Mouse (Mus musculus) R1 (cell line): Measurements from ENCODE around the gene Jazf1.
A peak's percentile ranks its signal among the peaks of the same experiment; 100 is the strongest.

Experiments used
- DNase-seq: peaks from one replicate; pipeline ENCODE4 v3.0.0-alpha.2; 2018; ENCODE audit warnings: low read depth, low spot score

The Jazf1 gene

DNA sequence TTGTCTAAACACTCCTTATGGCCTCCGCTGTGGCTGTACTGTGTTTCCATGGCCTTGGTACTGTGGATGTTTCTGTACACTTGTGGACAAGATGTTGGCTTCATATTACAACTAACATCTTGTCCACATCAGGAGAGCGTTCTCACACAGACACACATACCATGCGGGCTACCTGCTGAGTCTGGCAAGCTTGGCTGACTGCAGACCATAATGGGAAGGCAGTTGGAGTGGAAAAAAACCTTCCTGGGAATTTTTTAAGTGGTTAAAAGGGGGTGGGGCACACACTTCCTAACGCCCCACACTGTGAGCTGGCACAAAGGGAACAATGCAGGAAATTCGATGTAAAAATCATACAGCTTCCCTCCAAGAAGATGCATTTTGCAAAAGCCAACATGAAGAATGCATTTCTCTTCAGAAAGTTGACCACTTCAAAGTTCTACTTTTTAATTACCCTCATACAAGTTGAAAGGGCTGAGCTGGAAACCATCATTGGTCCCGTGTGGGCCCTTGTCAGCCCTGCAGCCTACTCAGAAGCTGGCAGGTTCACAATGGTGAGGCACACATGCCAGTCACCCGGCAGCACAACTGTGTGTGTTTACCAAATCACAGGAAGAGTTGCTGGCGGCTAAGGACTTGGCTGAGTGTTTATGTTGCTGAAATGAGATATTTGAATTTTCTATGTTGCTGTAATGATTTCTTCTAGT lies 215.9 kb downstream of the Jazf1 start:
- DNase-seq = no peak

DNA sequence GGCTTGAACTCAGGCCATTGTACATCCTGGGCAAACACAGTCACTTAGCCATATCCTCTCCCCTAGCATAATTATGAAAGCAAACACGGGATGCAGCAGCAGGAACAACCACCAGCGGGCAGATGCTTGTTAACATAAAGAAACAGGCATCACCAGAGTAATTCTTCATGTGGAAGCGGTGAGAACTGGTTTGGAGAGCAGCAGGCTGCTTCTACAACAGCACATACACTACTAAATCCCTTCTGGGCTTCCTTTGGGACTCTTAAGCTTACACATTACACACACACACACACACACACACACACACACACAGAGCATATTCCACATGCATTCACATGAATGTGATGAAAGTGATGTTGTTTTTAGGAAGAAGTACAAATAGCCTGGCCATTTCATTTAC lies 216.5 kb downstream of the Jazf1 start:
- DNase-seq = no peak

DNA sequence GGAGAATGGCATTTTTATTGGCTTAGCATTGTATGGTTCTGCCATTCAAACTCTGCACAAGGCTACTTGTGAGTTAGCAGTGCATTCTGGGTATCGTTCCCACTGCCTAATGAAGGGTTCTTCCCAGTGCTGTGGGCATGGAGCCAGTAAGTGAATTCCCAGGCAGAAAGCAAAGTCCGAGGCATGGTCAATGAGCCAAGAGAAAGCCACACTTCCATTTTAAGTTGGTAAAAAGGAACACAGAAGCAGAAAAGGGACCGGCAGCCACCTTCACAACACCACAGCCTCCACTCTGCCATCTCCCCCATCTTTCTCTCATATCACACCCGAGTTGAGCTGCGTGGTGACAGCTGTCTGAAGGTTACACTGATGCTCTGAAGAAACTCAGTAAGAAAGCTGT lies 217.4 kb downstream of the Jazf1 start:
- no peak for DNase-seq

DNA sequence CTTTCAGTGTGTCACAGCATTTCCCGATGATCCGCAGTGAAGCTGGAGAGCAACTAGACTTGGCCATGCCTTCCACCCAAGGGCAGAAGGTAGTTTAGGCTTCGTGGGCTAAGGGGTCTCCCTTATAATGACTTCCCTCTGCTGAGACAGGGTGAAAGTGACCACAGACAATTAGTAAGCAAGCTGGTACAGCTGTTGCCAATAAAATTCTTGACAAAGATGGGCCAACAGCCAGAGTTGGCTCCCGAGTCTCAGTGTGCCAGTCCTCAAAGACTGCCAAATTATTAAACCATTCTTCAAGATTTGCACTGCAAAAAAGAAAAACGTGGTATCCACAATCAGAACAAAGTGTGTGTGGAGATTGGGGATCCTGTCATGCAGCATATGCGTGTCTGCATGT lies 220.2 kb downstream of the Jazf1 start:
- DNase-seq = no peak

DNA sequence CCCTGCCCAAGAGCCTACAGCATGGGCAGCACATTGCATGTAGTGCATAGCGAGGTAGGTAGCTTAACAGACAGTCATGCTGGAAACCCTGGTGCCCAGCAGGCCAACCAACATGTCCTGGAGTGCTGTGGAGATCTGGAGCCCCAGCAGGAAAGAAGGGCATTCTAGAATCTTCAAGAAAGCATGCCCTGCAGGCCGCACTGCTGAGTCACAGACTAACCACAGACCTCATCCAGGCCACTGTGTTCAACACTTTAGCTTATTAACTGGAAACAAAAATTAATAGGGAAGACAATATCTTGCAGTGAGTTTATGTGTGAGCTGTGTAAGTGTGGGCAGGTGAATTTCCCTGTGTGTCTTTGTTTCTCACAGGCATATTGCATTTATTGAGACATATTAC lies 222.1 kb downstream of the Jazf1 start:
- no peak for DNase-seq

DNA sequence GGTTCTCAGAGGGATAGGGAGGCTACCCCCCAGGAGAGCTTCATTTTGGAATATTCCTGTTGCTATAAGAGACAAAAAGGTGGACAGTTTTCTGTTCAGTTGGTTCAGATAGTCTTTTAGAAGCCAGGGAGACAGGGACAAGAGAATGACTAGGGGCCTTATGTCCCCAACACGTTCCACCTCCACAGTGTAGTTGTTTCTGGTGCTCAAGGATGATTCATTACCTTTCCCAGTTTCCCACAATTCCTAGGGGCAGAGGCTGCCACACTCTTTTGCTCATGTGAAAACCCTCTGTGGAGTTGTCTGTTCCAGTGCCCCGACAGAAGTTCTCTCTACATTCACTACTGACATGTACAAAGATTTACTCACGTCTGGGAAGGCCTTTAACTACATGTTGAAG lies 223.7 kb downstream of the Jazf1 start:
- no peak for DNase-seq

DNA sequence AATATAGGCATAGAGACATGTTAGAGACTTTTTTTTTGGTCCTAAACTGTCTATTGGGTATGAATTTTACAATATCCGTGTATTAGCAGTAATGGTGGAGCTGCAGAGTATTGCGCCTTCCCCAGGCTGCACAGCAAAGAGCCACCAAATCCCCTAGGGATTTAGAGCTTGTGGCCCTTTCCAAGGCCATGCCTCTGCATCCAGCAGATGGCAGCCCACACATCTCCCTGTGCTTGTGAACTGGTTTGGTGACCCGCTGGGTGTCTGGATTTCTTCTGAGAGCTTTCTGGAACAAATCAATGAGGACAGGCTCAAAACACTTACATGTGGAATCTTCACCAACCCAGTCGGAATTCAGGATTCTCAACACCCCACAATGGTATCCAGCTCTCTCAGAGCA lies 225.4 kb downstream of the Jazf1 start:
- no peak for DNase-seq

DNA sequence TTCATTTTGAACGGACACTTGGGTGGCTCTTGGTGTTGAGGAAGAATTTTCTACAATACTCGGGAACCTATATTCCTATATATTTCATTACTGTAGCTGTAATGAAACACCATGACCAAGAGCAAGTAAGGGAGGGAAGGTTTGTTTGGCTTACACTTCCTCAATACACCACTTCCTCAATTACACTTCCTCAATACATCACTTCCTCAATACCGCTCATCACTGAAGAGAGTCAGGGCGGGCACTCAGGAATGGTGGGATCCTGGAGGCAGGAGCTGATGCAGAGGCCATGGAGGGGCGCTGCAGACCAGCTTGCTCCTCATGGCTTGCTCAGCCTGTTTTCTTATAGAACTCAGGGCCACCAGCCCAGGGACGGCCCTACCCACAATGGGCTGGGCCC lies 225.8 kb downstream of the Jazf1 start:
- DNase-seq = no peak

DNA sequence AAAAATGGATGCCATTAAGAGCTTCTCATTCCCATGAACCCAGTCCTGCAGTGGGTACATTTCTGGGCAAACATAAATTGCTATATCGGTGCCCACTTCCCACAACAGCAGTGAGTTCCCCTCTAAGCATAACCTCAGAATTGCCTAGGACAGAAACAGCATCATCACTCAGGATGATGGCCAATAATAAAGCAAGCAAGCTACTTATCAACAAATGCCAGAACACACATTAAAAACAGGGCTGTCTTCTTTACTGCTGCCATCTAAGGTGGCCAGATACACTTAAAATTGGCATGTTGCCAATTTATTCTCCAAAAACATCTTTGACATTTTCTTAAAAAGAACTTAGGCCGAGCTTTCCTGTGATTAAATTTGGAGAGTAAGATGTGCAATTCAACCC lies 226.8 kb downstream of the Jazf1 start:
- DNase-seq = no peak

DNA sequence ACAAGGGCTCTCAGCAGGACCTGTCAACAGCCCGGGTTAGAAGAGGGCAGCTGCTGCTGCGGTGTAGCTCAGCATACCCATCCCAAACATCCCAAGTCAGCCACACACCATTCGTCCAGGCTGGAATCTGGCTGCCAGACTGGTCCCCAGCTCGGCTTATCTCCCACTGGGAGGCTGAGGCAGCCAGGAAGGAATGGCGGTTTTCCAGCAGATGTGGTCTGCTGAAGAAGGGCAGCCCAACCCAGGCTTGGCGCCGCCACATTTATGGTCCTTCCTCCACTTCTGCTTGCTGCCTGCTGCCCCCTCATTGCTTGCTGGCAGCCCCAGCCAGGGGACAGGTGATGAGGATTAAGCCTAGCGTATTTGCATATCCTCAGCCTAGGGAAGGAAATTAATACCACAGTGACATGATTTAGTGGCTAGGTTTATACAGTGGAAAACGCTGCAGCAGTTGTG lies 227.8 kb downstream of the Jazf1 start:
- no peak for DNase-seq

DNA sequence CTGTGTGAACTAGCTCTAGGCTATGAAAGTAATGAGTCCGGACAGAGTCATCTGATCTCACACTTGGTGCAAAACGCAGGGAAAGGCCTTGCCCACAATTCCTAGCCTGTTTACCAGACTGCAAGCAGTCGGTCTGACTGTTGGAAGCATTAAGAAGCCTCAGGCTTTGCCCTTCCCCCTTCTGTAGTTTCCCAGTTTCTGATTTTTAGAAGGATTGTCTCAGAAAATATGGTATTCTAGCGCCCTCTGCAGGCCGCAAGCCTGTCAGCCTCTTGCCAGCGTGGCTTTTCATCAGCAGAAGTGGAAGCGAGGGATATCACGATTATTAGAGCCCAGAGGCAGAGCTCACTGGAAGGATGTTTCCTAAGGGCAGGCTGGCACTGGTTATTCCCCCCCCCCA lies 229.7 kb downstream of the Jazf1 start:
- DNase-seq = peak; percentile 83

DNA sequence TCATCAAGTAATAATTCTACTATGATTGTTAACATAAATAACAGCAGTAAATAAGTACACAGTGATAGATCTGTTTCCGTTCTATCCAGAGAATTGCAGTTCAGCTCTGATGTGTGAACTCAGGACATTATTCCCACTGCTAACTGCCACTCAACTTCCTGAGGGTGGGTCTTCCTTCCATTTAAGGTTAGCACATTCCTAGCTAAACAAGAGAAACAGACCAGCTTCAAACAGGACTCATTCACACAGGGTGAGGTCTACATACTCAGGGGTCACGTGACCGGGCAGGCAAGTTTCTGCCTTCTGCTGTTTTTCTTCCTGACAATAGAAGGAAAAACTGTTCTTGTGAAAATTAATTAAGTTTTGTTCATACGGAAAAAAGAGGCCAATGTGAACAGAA lies 230.6 kb downstream of the Jazf1 start:
- peak; percentile 72 for DNase-seq

DNA sequence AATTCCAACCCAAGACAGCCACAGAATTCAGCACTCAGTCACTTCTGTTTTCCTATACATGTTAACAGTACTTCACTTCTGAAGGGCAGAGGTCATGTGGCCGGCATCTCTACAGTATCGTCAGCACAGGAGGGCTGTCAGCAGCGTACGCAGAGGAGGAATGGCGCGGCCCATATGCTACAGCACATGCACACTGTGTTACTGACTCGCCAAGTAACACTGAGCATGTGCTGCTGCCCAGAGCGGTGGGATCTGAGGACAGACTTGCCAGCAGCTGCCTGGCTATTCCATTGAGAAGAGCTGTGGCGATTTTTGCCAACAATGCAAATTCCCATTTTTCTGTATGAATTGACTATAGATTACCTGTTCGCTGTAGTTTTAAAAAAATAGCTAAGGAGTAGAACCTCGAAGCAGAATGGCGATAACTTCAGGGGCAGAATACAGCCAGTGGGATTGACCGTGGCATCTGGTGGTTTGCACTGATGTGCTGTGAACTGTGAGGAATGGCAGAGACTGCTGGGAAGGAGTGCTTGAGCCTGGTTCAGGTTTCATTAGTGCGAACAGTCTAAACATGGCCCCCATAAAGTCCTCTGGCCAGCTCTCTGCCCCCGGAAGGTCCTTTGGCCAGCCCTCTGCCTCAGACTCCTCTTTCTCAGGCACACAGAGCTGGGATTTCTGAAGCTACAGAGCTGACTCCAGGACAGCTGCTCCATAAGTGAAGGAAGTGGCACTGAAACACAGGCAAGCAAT lies 232.1 kb downstream of the Jazf1 start:
- DNase-seq = no peak

DNA sequence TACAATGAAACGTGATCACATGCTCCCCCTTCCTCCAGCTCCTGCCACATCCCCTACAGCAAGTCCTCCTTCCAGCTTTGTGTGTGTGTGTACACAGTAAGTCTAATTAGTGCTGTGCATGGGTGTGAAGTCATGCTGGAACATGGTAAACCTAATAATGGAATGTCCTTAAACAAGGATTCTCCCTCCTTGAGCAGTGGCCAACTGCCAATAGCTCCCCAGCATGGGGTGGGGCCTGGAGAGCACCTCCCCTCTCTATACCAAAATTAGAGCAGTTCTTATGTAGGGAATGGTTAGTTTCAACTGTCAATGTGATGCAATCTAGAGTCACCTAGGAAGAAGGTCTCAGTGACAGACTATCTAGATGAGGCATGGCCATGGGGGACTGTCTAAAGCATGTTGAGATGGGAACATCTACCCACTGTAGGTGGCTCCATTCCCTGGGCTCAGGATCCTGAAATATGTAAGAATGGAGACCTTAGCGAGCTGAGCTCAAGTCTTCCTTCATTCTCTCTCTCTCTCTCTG lies 240.6 kb downstream of the Jazf1 start:
- no peak for DNase-seq

DNA sequence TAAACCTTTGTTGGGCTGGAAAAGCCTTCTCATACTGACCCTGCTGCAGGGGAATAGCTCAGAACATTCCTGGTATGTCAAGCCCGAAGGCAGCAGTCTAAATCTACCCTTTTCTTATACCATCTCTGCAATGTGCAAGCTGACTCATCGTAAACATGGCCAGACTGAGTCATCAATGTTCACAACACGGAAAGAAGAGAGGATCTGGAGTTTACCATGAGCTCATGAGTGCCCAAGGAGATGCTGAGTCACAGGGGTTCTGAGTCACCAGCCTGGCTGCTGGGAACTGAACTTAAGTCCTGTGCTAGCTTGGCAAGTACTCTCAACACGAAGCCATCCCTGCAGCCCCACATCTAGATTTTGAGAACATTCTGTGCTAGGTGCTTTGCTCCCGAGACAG lies 242.9 kb downstream of the Jazf1 start:
- peak; percentile 41 for DNase-seq

DNA sequence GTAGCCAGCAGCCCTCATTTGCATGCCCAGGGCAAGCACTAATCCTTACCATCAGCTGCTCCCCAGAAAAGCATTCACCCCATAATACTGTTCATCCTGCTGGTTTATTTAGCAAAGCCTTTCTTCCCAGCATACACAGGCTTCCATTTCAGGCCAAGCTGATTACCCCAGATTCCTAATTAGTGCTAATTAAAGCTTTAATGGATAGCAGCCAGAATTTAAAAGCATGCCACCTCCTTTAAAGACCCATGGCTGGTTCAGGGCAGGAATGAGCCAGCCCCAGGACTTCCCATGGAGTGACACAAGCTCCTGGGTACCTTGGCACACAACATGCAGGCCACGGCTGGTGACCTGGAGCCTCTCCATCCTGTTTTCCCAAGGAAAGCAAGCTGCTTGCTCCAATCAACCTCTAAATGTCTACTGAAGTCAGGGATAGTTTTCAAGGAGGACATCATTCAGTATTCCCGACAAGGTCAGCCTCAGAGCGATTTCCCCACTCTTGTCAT lies 243.4 kb downstream of the Jazf1 start:
- no peak for DNase-seq

DNA sequence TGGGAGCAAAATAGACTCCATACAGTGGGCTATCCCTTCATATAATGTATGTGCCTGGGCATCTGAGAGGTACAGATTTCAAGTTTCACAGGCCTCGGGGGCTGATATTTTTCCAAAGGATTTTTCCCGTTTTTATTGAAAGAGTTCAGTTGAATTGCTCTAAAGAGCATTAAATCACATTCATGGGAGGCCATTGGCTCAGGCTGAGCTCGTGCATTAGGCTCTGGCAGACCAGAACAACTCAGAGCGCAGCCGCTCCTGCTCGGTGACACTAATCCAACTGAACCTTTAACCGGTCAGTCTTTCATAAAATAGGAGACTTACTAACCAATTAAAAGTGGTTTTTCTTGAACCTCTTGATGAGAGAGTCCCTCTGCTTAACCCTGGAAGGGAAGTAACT lies 245.4 kb downstream of the Jazf1 start:
- DNase-seq = no peak

DNA sequence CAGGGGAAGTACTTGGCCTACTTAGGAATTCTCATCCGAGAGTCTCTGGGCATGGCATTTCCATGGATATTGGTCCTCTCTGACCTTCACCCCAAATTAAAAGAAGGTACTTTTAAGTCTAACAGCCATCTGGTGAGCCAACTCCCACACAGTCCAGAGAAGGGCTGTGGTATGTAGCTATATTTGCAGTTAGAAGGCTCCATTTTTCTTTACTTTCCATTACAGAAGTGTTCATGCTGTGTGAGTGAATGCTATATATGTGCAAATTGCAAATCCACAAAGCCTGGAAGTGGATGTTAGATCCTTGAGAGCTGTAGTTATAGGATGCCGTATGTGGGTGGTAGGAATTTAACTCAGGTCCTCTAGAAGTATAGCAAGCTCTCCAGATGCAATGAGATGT lies 245.8 kb downstream of the Jazf1 start:
- DNase-seq = peak; percentile 90

DNA sequence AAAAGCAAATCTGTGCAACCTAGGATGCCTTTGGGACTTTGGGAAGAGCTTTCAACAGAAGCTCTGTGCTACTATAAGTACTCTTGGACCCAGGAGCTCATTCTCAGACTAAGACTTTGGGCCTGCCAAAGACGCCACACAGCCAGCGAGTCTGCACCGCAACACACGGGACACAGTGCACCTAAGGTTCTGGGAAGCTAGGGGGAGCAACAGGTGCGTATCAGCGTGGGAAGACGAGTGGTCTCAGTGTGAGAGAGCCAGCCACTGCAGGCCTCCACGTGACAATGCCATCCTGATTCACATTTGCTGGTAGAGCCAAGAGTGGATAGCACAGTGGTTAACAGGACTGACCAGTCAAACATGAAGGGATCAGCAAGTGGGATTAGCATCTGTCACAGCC lies 249.1 kb downstream of the Jazf1 start:
- DNase-seq = peak; percentile 64

DNA sequence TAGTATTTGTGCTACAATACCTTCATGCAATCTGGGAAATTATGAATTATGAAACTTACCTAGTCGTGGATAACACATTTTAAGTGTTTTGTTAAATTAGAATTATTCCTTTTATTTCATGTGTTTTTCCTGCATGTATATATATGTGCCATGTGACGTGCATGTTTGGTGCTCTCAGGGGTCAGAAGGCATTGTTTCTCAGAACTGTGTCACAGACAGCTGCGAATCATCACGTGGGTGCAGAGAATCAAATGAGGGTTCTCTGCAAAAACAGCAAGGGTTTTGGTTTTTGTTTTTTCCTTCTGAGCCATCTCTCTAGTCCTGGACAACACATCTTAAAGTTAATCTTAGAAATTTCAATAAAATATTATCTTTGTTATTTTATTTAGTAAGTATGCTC lies 250.4 kb downstream of the Jazf1 start:
- DNase-seq = no peak

DNA sequence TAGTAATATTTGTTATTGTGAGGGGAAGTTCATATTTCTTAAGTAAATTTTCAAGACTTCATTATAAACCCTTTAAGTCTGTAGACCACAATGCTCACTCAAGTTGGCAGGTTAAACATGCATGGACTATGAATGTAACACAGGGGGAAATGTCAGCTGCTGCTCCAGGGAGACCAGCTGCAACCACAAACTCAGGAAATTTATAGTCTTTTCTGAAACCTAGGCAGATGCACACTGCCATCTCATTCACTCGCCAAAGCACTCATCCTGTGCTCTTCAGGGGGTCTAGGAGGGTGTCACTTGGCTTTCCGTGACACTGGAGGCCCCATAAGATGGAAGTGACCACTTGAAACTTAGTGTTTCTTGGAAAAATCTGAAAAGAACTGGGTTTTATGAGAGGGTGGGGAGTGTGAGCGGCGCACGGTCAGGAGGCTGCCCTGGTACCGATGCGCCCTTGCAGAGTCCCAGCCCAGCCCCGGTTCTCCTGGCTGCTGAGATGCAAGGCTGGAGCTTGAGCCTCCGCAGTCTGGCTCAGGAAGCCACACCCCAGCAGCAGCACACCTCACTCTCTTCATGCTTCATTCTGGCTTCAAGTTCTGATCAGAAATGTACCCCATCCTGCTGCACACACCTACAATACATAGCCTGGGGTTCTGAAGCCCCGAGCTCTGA lies 251.1 kb downstream of the Jazf1 start:
- no peak for DNase-seq

DNA sequence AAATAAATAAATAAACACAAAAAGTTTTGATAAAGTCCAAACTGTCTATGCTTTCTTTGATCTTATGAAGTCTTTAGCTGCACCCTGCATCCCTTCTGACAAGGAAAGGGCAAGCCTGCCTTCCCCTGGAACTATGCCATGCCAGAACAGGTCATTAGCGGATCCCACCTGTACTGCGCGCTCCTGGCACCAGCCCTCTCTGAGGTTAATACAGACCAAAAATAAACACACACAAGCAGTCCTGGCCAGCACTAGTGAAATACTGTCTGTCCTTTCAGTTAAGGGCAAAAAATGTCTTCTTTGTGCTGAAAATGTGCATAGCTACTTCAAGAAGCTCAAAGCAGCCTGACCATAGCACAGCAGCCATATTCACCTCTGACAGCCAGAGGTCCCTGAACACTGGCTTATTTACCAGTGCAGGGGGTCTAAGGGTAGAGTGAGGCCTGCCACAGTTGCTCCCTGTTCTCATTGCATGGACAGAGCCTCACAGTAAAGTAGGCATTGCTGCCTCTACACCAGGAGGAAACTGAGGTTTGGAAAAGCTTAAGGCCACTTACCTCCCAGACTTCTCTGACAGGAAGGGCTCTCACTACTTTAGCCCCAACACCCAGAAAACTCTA lies 263.1 kb downstream of the Jazf1 start:
- DNase-seq = no peak
